Mouse (Mus musculus): ENCODE results near the gene Sec16b.

- no peak for TF ChIP-seq CTCF (IDR thresholded peaks at IDR 0.05)
- no peak for TF ChIP-seq EP300 (IDR thresholded peaks at IDR 0.05; ENCODE audit: insufficient read depth, low read depth, low read length)
- no peak for TF ChIP-seq POLR2A (IDR thresholded peaks at IDR 0.05; ENCODE audit: insufficient read depth, low read depth, low read length)
Measured at GRCm38 (mm10) chr1:157604513-157604912, 98.0 kb downstream of the Sec16b start.

Data from heart, adult 2 months (tissue).